Mouse (Mus musculus) limb, embryonic 11.5 days (tissue): ENCODE measurements around the gene Scgb3a1. TPM values are rescaled to one million over a fixed set of nuclear protein-coding genes. Genes with fewer than 3 reads are reported as not detected.
A peak's percentile ranks its signal among the peaks of the same experiment; 100 is the strongest.

Source experiments
- ATAC-seq: fragments of 200-750 bp; cut with Nextera tagmentation; 2 replicates; pipeline ENCODE4 v1.8.0; 2017; ENCODE audit warnings: low read depth; ENCODE audit not compliant: insufficient number of reproducible peaks, low FRiP score, low TSS enrichment
- DNase-seq: peaks from one replicate; pipeline ENCODE4 v3.0.0-alpha.2; 2015; ENCODE audit warnings: low spot score
- H3K27ac ChIP-seq: fragments of 300-500 bp; sonication (generic); replicated peaks from 2 replicates; pipeline ENCODE4 v1.5.1; 2014; ENCODE audit warnings: low read depth, mild to moderate bottlenecking, low read length
- H3K27me3 ChIP-seq: fragments of 300-500 bp; sonication (generic); 2 replicates; pipeline ENCODE4 v1.6.1; 2014; ENCODE audit warnings: mild to moderate bottlenecking, low read length, mixed read lengths; ENCODE audit not compliant: control insufficient read depth, insufficient read depth
- H3K36me3 ChIP-seq: fragments of 300-500 bp; sonication (generic); 2 replicates; pipeline ENCODE4 v1.6.1; 2014; ENCODE audit warnings: mild to moderate bottlenecking, low read length, moderate library complexity, mixed read lengths; ENCODE audit not compliant: control insufficient read depth, insufficient read depth
- H3K4me1 ChIP-seq: fragments of 300-500 bp; sonication (generic); 2 replicates; pipeline ENCODE4 v1.6.1; 2014; ENCODE audit warnings: low read length, mixed read lengths; ENCODE audit not compliant: control insufficient read depth, insufficient read depth
- H3K4me2 ChIP-seq: fragments of 300-500 bp; sonication (generic); 2 replicates; pipeline ENCODE4 v1.6.1; 2014; ENCODE audit warnings: low read depth, mild to moderate bottlenecking, moderate library complexity; ENCODE audit not compliant: severe bottlenecking
- H3K4me3 ChIP-seq: fragments of 300-500 bp; sonication (generic); 2 replicates; pipeline ENCODE4 v1.5.1; 2014; ENCODE audit warnings: low read depth, low read length
- H3K9ac ChIP-seq: fragments of 300-500 bp; sonication (generic); 2 replicates; pipeline ENCODE4 v1.6.1; 2014; ENCODE audit warnings: mild to moderate bottlenecking, low read length
- H3K9me3 ChIP-seq: fragments of 300-500 bp; sonication (generic); 2 replicates; pipeline ENCODE4 v1.6.1; 2016; ENCODE audit warnings: low read length; ENCODE audit not compliant: control insufficient read depth
- WGBS: fragments of 180-500 bp; shearing (Covaris S2); extraction: QIAGEN DNeasy Blood & Tissue Kit; methylation state at CpG from one replicate; pipeline ENCODE4 v1.1.7; 2014; 5-methylcytosine and 5-hydroxymethylcytosine counted together
- polyA plus RNA-seq: library from polyadenylated mRNA; unstranded; fragments of >200 nt; fragmentation: Nextera tagmentation; extraction: Ambion mirVana; gene quantifications from 2 replicates; pipeline ENCODE4 v1.2.1, GENCODE M21; 2014

Gene Scgb3a1
- polyA plus RNA-seq, 1 experiment from 2014 or later, result not detected

GRCm38 (mm10) chr11:49699079-49699478, 35.7 kb downstream of the Scgb3a1 start:
- no peak overlapping the region for H3K27ac ChIP-seq
- no peak for ATAC-seq
- no peaks in the 10 kb centered on the region for H3K9me3 ChIP-seq
- 96% methylated on average over 1 of the region's 1 CpGs for WGBS
- no peaks in the 10 kb centered on the region for H3K4me1 ChIP-seq
- no peak overlapping the region for H3K9ac ChIP-seq
- H3K36me3 ChIP-seq, result peaks cover 30% of the 10 kb centered on the region
- DNase-seq, result no peak
- no peak overlapping the region for H3K4me2 ChIP-seq
- no peak overlapping the region for H3K4me3 ChIP-seq
- H3K27me3 ChIP-seq, result no peaks in the 10 kb centered on the region

GRCm38 (mm10) chr11:49702014-49702413, 38.6 kb downstream of the Scgb3a1 start:
- H3K9ac ChIP-seq, result no peak overlapping the region
- WGBS, result 96% methylated on average over 8 of the region's 8 CpGs
- ATAC-seq (no peak), DNase-seq (no peak)
- H3K9me3 ChIP-seq, result no peaks in the 10 kb centered on the region
- H3K4me1 ChIP-seq, result no peaks in the 10 kb centered on the region
- H3K4me3 ChIP-seq, result no peak overlapping the region
- no peak overlapping the region for H3K27ac ChIP-seq
- no peak overlapping the region for H3K4me2 ChIP-seq
- H3K36me3 ChIP-seq, result peaks cover 27% of the 10 kb centered on the region
- no peaks in the 10 kb centered on the region for H3K27me3 ChIP-seq

GRCm38 (mm10) chr11:49704804-49705203, 41.4 kb downstream of the Scgb3a1 start:
- DNase-seq (no peak), ATAC-seq (no peak)
- no peak overlapping the region for H3K4me3 ChIP-seq
- 90% methylated on average over 8 of the region's 8 CpGs for WGBS
- no peak overlapping the region for H3K4me2 ChIP-seq
- no peaks in the 10 kb centered on the region for H3K9me3 ChIP-seq
- no peak overlapping the region for H3K9ac ChIP-seq
- H3K4me1 ChIP-seq, result no peaks in the 10 kb centered on the region
- H3K27me3 ChIP-seq, result no peaks in the 10 kb centered on the region
- H3K27ac ChIP-seq, result no peak overlapping the region
- H3K36me3 ChIP-seq, result peaks cover 19% of the 10 kb centered on the region

DNA sequence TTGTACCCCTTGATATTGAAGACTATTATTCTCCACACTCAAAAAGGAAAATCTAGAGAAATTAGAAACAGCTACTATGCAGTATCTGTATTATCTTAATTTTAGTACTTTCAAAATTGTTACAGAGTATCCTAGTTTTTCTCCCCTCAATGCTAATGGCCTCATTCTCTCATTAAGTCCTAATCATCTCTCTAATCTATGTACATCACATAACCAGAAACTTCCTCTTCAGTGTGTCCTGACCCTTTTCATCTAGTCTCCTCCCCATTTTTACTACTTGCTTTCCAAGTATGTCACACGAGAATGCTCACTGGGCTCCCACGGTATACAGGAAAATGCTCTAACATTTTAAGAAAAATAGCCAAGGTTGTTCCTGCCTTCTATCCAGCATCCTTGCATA, 44.4 kb downstream of the Scgb3a1 start:
- Histone ChIP-seq H3K27ac (no peak overlapping the region), H3K4me3 (no peak overlapping the region), H3K36me3 (peaks cover 7% of the 10 kb centered on the region; the same call in 1 of the 2 replicates), H3K9me3 (no peaks in the 10 kb centered on the region), H3K4me1 (peaks cover 5% of the 10 kb centered on the region; the same call in 1 of the 2 replicates), H3K27me3 (no peaks in the 10 kb centered on the region), H3K9ac (no peak overlapping the region), H3K4me2 (no peak overlapping the region)
- ATAC-seq, result no peak
- DNase-seq, result no peak
- 83% methylated on average over 2 of the region's 2 CpGs for WGBS

GRCm38 (mm10) chr11:49710664-49711063, 47.3 kb downstream of the Scgb3a1 start:
- WGBS, result 85% methylated on average over 2 of the region's 2 CpGs
- no peak overlapping the region for H3K9ac ChIP-seq

DNA sequence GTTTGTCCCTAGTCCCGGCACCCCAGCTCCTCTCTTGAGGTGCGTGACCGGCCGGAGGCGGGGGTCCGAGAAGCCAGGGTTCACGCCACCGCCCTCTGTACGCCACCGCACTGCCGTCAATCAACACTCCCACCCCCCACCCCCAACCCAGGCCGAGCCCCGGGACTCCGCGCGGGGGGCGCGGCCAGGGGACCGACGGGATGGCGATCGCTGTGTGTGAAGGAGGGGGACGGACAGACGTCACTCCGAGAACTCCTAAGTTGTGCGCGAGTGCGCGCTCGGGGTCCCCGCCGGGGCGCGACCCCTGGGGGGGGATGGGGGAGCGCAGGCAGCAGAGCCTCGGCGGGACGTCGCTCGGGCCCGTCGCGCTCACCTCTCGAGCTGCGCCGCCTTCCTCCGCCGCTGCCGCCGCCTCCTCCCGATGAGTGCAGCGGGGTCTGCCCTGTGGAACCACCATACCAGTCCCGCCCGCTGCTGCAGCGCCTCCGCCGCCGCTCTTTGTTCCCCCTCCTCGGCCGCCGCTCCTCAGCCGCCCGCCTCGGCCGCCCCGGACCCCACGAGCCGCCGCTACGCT, 48.7 kb downstream of the Scgb3a1 start:
- under 1% methylated on average over 45 of the region's 70 CpGs for WGBS
- Histone ChIP-seq H3K27ac (peak overlapping the region; percentile 82), H3K4me2 (peak overlapping the region; percentile 72), H3K27me3 (no peaks in the 10 kb centered on the region), H3K9ac (peak overlapping the region; percentile 99), H3K4me1 (peaks cover 11% of the 10 kb centered on the region; the same call in 1 of the 2 replicates), H3K9me3 (no peaks in the 10 kb centered on the region), H3K4me3 (peak overlapping the region; percentile 97), H3K36me3 (peaks cover 2% of the 10 kb centered on the region; the same call in 1 of the 2 replicates)
- DNase-seq (peak; percentile 69), ATAC-seq (peak; percentile 51)

More at GRCm38 (mm10) chr11:49710664-49711063, 47.3 kb downstream of the Scgb3a1 start:
- no peaks in the 10 kb centered on the region for H3K27me3 ChIP-seq
- H3K9me3 ChIP-seq, result no peaks in the 10 kb centered on the region
- peaks cover 5% of the 10 kb centered on the region; the same call in 1 of the 2 replicates for H3K36me3 ChIP-seq
- H3K4me3 ChIP-seq, result peak overlapping the region; percentile 97; the same call in 1 of the 2 replicates
- no peak overlapping the region for H3K27ac ChIP-seq
- peak overlapping the region; percentile 72 for H3K4me2 ChIP-seq
- no peak for ATAC-seq
- no peak for DNase-seq
- peaks cover 11% of the 10 kb centered on the region; the same call in 1 of the 2 replicates for H3K4me1 ChIP-seq

DNA sequence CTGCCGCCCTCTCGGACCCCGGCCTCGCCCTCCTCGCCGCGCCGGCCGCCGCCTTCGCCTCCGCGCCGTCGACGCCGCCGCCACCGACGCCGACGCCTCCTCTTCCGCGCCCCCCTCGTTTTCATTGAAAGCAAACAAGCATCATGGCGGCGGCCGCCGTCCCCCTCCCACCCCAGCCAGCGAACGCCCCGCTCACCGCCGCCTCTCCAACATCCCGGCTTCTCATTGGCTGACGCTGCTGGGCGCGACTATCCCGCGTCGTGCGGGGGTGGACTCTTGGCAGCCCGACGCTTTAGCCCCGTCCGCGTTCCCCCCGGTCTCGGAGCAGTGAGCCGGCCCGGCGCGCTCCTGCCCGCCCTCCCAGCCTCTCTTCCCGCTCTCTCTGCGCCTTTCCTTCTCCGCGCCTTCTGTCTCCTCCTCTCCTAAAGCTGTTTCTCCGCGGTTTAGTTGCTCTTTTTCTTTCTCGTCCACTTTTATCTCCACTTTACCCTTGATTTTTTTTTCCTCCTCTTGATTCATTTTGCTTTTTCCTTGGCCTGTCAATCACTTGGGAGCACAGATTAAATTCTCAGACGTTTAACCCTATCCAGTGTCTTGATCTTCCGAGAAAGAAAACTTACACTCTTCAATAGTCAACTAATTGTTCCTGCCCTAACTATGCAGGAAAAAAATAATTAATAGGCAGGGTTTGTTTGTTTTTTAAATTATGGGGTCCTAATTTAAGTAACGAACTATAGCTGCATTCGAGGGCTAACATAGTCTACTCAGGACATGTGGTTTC, 49.3 kb downstream of the Scgb3a1 start, which contains the start of gene Cnot6:
Cnot6 (minus strand) TSS at position 169 of the 781 bp plus-strand sequence.
- peak; percentile 96 for ATAC-seq
- Histone ChIP-seq H3K9ac (peak within 1 kb of the TSS; percentile 99), H3K4me1 (peaks cover 11% of the 10 kb centered on the region; the same call in 1 of the 2 replicates), H3K4me2 (peak within 1 kb of the TSS; percentile 72), H3K9me3 (no peaks in the 10 kb centered on the region), H3K27me3 (no peaks in the 10 kb centered on the region), H3K27ac (peak within 1 kb of the TSS; percentile 82), H3K36me3 (no peaks in the 10 kb centered on the region), H3K4me3 (peak within 1 kb of the TSS; percentile 97)
- under 1% methylated on average over 61 of the region's 65 CpGs for WGBS
- DNase-seq, result peak; percentile 100
